Mouse (Mus musculus) thymus, postnatal 25 days (tissue): ENCODE results near the gene OR5BS1P.
"Not testable (repeated sequence)": the region's sequence is repeated elsewhere in the genome, so short reads cannot be mapped to it uniquely, and the experiment has no call there.

Experiments
- DNase-seq: peaks from one replicate; pipeline ENCODE4 v3.0.0; 2022

Gene OR5BS1P

DNA sequence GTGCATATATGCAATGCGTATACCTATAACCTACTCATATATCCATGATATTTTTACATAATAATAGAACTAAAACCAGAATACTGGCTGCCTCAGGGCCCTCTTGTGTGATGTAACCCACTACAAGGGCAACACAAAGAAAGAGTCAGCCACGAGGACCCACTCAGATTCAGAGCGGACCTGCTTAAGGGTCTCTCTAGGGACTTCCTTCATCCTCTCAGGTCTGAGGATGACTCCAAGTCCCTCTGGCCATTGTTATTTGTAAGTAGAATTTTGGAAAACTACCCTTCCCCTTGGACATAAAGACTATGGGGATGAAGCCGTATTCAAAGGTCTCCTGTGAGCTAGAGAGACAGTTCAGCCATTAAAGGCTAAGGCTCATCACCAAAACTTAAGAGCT lies at the start of gene OR5BS1P:
TSS of gene OR5BS1P (plus strand) at position 301 of the 400 bp plus-strand sequence.
- DNase-seq, result no peak

GRCm38 (mm10) chr15:98420897-98421296 lies 48.8 kb upstream of the OR5BS1P start:
- DNase-seq, result no peak

- DNase-seq, result no peak
These were observed 45.4 kb upstream of the OR5BS1P start for GRCm38 (mm10) chr15:98424326-98424725.

DNA sequence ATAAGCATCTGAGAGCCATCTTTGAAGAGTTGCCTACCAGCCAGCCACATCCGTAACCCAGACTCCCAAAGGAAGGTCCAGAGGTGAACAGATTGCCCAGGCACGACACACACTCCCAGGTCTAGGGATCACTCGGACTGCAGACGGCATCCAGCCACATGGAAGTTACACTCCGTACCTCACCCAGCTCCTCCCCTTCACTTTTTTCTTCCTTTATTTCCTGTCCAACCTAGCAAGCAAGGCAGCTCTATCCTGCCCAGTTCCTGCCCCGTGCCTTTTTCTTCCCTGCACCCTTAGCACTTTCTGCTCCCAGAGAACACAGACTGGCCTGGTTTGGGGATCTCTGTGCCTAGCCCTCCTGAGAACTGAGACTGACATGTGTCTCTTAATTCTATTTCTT lies 44.9 kb upstream of the OR5BS1P start:
- DNase-seq, result no peak

DNA sequence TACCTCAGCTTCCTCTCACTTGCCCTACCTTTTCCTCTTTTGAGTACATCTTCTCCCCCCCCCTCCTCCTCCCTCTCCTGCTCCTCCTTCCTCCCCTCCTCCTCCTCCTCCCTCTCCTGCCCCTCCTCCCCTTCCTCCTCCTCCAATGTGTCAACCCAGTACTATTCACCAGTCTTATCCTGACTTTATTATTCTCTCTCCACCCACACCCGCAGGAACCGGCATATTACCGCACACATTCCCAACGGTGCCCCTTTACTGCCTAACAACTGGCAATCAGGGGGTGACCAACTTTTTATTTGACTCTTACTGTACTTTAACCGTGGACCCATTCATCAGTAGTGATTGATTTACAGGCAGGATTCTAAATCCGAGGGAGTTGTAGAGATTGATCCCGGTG lies 44.5 kb upstream of the OR5BS1P start:
- DNase-seq, result no peak

DNA sequence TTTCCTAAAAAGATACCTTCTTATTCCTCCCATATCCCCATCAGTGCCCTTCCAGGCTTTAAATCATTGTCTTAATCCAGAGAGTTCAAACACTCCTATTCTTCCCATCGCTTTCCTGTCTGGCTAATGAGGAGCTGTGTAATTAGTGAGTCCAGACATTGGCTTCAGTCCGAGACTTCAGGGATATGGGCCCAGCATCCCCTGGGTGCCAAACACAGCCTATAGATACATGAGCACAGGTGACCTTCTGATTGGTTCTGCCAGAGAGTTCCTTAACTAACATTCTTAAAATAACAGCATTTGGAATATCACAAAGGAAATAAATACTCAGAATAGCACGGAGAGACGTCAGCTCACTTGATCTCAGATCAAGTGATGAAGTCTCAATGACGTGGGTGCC lies 38.8 kb upstream of the OR5BS1P start, which contains the start of gene Olfr282:
TSS of gene Olfr282 (plus strand) at position 301 of the 400 bp plus-strand sequence.
- not testable (repeated sequence) for DNase-seq

DNA sequence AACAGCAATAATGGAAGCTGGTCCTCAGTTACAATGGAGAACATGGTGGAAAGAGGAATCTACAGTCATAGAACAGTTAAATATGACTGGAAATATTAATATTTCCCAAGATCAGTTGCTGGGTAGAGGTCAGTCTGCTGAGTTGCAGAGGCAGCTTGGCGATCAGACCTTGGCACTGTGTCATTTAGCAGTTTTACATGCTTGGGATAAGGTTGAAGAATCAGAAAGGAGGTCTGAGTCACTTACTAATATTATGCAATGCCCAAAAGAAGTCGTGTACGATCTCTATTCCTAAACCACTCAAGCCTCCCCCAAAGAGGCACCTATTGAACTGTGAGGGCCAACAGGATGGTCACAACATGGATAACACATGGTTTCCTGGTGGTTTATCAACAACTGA lies 25.1 kb upstream of the OR5BS1P start:
- no peak for DNase-seq

DNA sequence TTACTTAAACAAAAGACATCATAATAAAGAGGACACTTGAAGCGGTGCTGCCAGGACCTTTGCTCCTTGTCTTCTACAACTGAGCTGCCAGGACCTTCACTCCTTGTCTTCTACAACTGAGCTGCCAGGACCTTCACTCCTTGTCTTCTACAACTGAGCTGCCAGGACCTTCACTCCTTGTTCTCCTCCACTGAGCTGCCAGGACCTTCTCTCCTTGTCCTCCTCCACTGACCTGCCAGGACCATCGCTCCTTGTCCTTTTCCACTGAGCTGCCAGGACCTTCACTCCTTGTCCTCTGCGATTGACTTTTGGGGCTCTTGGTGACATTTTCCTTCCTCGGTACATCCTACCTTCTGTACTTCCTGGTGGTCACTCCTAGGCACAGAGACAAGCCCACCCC lies 21.2 kb upstream of the OR5BS1P start:
- DNase-seq, result no peak

DNA sequence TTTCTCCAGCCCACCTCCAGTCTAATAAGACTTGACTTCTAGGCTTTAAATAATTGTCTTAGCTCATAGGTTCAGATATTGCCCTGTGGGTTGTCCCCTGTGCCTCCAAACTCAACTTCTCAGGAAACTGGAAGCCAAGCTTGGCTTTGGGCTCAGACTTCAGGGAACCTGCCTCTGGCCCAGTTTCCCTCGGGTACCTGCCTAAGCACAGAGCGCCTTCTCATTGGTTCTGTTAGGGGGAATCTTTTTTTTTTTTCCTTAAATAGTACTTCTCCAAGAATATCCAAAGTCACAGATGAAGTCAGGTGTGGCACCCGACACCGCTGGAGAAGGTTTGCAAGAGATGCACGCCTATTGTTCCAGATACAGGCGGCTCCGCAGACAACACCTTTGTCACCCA lies 17.4 kb upstream of the OR5BS1P start, which contains the start of gene Olfr281:
TSS of gene Olfr281 (plus strand) at position 301 of the 400 bp plus-strand sequence.
- no peak for DNase-seq

- no peak for DNase-seq
These were observed 1.8 kb downstream of the OR5BS1P start for GRCm38 (mm10) chr15:98471539-98471938.

DNA sequence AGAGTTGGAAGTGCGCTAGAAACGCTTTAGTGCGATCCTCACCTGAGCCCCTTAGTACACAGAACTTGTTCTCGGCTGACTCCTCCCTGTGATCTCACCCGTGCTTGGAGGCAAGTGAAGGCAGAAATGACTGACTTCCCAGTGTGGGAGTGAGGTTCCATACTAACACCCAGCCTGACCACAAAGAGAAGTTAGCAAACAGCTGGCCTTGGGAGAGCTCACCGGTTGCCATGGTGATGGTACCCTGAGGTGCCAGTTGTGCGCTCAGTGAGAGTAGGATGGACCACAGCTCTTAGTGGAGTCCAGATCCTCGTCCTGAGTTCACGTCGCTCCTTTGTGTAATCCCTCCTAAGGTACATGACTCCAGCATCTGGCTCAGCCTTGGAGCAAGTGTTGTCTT lies 5.3 kb downstream of the OR5BS1P start:
- no peak for DNase-seq

DNA sequence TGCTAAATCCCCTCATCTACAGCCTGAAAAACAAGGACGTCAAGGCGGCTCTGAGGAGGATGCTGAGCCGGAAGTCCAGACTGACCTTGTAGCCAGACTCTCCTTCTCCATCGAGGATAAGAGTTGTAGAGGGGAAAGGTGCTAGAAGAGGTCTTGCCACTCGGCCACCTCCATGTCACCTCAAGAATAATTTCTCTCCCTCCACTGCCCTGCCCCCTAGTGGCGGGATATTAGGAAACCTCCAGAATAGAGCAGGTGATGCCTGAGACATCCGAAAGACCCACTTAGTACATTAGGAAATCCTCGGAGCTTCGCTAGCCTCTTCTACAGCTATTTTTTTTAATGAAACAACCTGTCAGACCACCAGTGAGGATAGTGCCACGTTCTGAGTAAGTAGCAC lies 5.7 kb downstream of the OR5BS1P start:
- peak; percentile 57 for DNase-seq

DNA sequence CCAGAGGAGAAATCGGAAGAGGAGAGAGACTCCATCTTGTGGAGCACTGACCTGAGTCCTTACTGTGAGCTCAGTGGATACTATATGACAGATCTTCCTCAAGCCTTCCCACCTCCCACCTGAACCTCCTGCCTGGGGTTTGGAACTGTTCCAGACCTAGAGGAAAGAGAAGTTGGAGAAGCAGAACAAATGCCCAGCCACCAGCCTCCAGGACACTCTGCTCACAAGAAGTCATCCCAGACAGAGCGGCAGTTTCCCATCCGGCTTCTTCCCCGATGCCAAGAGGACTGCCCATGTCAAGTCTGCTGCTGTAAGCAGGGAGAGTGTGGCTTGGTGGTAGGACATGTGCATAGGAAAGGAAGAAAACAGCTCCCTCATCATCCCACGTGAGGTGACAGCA lies 6.6 kb downstream of the OR5BS1P start:
- DNase-seq, result no peak

DNA sequence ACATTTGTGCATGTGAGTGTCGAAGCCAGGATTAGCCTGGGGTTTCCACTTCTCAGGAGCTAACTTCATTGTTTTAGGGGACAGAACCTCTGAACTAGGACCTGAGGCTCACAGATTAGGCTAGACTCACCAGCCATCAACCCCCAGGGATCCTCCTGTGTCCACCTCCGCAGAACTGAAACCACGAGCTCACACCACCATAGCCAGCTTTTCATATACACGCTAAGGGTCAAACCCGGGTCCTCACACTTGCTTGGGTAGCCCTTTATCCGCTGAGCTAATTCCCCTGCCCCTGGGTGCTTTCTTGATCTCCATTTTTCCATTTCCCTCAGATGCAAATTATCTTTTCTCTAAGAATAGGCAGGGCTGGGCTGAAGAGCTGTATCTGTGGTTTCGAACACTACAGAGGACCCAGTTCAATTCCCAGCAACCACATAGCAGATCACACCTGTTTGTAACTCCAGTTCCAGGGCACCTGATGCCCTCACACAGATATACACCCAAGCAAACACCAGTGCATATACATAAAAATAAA lies 9.9 kb downstream of the OR5BS1P start:
- no peak for DNase-seq

DNA sequence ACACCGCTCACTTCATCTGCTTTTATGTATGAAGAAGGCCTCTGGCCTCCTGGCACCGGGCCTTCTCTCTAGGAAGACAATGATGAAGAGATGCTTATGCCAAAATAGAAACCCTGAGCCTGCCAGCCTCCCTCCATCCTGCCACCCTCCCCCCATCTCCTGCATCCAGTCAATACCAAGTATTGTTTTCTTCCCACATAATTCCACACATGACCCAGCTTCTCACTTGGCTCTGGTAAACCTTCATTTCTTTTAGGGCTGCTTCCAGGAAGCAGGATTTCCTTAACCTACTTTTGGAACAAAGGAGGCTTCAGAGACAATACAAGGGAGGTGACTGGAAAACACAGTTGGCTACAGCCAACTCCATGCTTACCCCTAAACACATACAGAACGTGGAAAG lies 13.0 kb downstream of the OR5BS1P start, which contains the start of gene Lalba:
TSS of gene Lalba (minus strand) at position 21 of the 400 bp plus-strand sequence.
- no peak for DNase-seq

DNA sequence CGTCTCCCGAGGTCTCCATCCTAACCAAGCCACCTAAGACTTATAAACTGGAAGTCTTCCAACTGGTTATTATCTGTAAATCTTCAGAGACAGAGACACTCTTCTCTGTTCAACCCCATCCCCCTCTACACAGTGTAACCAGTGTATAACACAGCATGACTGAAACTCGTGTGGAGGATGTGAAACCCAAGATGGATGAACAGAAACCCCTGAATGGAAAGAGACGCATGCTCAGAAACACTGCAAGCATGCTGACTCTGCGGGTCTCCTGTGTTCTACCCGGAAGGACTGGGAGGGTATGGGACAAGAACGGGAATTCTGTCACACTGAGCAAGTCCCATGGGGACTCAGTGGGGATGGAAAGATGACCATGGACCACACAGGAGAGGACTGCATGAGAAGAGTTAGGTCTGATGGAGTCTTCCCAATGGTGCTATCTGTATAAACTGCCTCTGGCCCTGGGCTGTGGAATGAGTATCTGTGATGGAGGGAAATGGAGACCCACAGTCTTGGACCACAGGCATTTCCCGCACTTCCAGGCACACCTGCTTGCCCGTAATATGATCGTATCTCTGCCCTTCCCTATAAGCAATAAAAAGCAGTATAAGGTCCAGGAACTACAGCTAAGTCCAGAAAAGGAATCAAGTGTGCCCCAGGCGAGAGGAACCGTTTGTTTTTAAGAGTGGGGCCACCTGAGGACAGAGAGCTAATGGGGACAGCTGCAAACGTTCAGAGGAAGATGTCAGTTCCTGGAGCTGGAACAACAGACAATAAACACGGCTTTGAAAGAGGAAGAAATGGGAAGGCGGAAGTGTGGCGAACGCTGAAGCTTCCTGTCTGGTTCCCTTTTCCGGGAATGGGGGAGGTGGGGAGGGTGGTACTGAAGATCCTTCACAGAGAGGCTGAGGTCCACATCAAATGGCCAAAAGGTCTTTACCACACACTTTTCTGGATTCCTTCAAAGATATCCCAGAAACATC lies 14.5 kb downstream of the OR5BS1P start:
- DNase-seq, result no peak

DNA sequence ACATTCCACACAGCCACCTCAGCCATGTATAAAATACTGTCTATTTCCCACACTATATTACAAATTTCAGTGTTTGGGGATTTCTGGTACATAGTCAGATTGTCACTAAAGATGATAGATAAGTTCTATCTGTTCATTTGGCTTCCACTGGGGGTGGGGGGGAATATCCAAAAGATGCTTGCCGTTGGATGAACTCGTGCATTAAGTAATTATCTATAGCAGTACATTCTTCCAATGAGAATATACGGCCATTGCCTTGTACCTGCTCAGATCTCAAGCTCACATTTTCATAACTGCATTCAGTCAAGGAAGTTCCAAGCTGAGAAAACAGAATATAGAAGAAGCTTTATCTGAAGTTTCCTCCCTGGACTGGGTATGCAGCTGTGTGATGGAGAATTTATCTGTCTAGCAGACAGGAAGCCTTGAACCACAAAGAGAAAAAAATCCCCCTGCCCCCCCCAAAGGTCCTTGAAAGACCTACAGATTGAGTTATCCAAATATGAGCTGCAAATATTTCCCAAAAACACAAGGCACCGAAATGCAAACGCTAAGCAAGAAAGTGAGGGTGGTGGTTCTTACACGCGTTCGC lies 16.8 kb downstream of the OR5BS1P start:
- DNase-seq, result peak; percentile 15

- no peak for DNase-seq
These were observed 21.6 kb downstream of the OR5BS1P start for GRCm38 (mm10) chr15:98491332-98491731.

- no peak for DNase-seq
These were observed 22.4 kb downstream of the OR5BS1P start, which contains the start of gene Olfr279 for GRCm38 (mm10) chr15:98492102-98492501. Gene Olfr279, plus strand, starts transcription at chr15:98492402.

DNA sequence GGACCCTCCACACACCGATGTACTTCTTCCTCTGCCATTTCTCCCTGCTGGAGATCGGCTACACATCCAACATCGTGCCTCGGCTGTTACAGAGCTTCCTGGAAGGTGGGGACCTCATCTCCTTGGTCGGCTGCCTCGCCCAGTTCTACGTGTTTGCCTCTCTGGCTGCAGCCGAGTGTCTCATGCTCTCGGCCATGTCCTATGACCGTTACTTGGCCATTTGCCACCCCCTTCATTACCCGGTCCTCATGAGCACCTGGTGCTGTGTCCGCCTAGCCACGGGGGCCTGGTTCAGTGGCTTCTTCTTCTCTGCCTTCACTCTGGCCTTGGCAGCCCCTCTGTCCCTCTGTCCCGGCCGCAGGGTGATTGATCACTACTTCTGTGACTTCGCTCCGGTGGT lies 27.9 kb downstream of the OR5BS1P start:
- no peak for DNase-seq

GRCm38 (mm10) chr15:98503317-98503716 lies 33.6 kb downstream of the OR5BS1P start:
- no peak for DNase-seq

DNA sequence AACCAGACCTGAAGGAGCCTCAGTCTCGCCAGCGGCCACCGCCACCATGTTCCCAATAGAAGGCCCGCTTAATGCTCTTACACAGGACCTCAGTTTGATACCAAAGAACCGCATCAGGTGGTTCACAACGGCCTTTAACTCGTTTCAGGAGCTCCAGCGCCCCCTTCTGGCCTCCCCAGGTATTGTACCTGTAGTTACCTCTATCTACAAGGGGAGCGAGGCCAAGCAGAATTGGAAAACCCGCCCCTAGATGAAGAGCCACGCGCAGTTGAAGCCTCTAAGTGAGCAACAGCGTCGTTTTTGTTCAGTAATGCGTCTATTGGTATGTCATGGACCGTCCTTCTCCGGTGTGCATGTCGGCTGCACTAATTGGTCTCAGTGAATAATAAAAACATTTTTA lies 34.8 kb downstream of the OR5BS1P start:
- peak; percentile 85 for DNase-seq

GRCm38 (mm10) chr15:98506253-98506957 lies 36.7 kb downstream of the OR5BS1P start:
- peak; percentile 46 for DNase-seq
